33 mouse cellular contexts compared by ENCODE assay signal in the genomic region with DNA sequence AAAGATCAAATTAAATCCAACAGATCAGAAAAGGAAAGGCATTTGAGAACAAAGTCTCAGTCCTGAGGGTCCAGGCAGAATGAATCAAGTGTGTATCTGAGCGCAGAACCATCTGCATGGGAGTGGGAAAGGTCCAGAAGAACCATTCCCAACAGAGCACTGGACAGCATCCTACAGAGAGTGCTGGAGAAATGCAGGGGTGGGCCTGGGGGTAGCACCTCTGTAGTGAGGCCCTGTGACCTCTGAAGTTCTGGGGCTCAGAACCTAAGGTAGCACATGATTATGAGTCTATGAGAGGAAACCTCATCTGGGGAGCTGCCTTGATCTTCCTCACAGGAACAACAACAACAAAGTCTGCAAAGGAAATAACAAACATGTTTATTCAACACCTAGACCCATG.
"Had no signal": no experiment of that assay in that cellular context is flagged by ENCODE, and none has a peak within 500 bp of the region (broad histone marks: within the 10 kb centered on the region; RNA-seq: fewer than 3 reads in every experiment).

No protein-coding gene starts in this region.

- H3K27me3 ChIP-seq: heart, embryonic 13.5 days; heart, embryonic 15.5 days; hindbrain, embryonic 12.5 days; hindbrain, embryonic 13.5 days; hindbrain, embryonic 15.5 days; intestine, embryonic 15.5 days; kidney, embryonic 15.5 days had no signal

- H3K4me2 ChIP-seq: heart, embryonic 11.5 days; heart, embryonic 13.5 days; heart, embryonic 15.5 days; hindbrain, embryonic 12.5 days; hindbrain, embryonic 13.5 days; hindbrain, embryonic 14.5 days; hindbrain, embryonic 15.5 days; intestine, embryonic 15.5 days; kidney, embryonic 15.5 days had no signal

- H3K27ac ChIP-seq: heart, embryonic 13.5 days; heart, embryonic 15.5 days; hindbrain, embryonic 10.5 days; hindbrain, embryonic 12.5 days; hindbrain, embryonic 13.5 days; hindbrain, embryonic 14.5 days; hindbrain, embryonic 15.5 days; hindbrain, postnatal 0 days; intestine, embryonic 15.5 days; kidney, embryonic 15.5 days; kidney, postnatal 0 days; layer of hippocampus, adult 2 months; left cerebral cortex, adult 2 months had no signal

- H3K9me3 ChIP-seq: heart, embryonic 13.5 days; heart, embryonic 15.5 days; hindbrain, embryonic 10.5 days; hindbrain, embryonic 12.5 days; hindbrain, embryonic 13.5 days; hindbrain, embryonic 15.5 days; intestine, embryonic 15.5 days; kidney, embryonic 15.5 days had no signal

- H3K9ac ChIP-seq: heart, embryonic 13.5 days; heart, embryonic 15.5 days; hindbrain, embryonic 12.5 days; hindbrain, embryonic 13.5 days; hindbrain, embryonic 14.5 days; hindbrain, embryonic 15.5 days; intestine, embryonic 15.5 days; kidney, embryonic 15.5 days had no signal

- H3K4me3 ChIP-seq: heart, embryonic 13.5 days; heart, embryonic 15.5 days; hindbrain, embryonic 10.5 days; hindbrain, embryonic 12.5 days; hindbrain, embryonic 13.5 days; hindbrain, embryonic 15.5 days; intestine, embryonic 15.5 days; kidney, embryonic 15.5 days; layer of hippocampus, adult 2 months; left cerebral cortex, adult 2 months had no signal

- H3K36me3 ChIP-seq: heart, embryonic 13.5 days; heart, embryonic 15.5 days; hindbrain, embryonic 10.5 days; hindbrain, embryonic 12.5 days; hindbrain, embryonic 13.5 days; hindbrain, embryonic 15.5 days; intestine, embryonic 15.5 days; kidney, embryonic 15.5 days had no signal

- ATAC-seq: hindbrain, embryonic 16.5 days; hindbrain, postnatal 0 days; inflammation-experienced regulatory T-cells, adult 6 months; intestine, embryonic 15.5 days; intestine, embryonic 16.5 days; intestine, postnatal 0 days had no signal

- DNase-seq: heart, postnatal 14 days; heart, postnatal 36 days; heart, postnatal 4 days; kidney, adult 11 months; kidney, adult 18-20 months; kidney, adult 2 months; kidney, adult 8-10 months; kidney, adult 9 months; kidney, postnatal 10 days; kidney, postnatal 14 days; kidney, postnatal 25 days; kidney, postnatal 36 days; kidney, postnatal 4 days; layer of hippocampus, adult 9-11 months; layer of hippocampus, postnatal 36 days had no signal
